Mouse (Mus musculus): ENCODE measurements around the gene Il4. TPM values are rescaled to one million over a fixed set of nuclear protein-coding genes. Genes with fewer than 3 reads are reported as not detected.
A peak's percentile ranks its signal among the peaks of the same experiment; 100 is the strongest.

The Il4 gene
- polyA plus RNA-seq, 1 experiment = not detected

- no peak for TF ChIP-seq POLR2A (IDR thresholded peaks at IDR 0.05; ENCODE audit: control insufficient read depth, low read depth, low read length)
- no peak for TF ChIP-seq CTCF (IDR thresholded peaks at IDR 0.05; ENCODE audit: control insufficient read depth, insufficient read depth, insufficient replicate concordance, low read depth, low read length)
- Histone ChIP-seq H3K36me3 (ENCODE audit: control insufficient read depth, insufficient read depth, low read length) (no peaks in the 10 kb centered on the region), H3K4me1 (ENCODE audit: control insufficient read depth, insufficient read depth, low read length) (no peaks in the 10 kb centered on the region), H3K27ac (ENCODE audit: control insufficient read depth, insufficient read depth, low read depth, low read length) (no peak overlapping the region), H3K27me3 (ENCODE audit: control insufficient read depth, insufficient read depth, low read length) (no peaks in the 10 kb centered on the region), H3K4me3 (ENCODE audit: control insufficient read depth, low read depth, low read length) (no peak overlapping the region)
Observed at GRCm38 (mm10) chr11:53615575-53615974, 2.9 kb downstream of the Il4 start.

- Histone ChIP-seq H3K36me3 (ENCODE audit: control insufficient read depth, insufficient read depth, low read length) (no peaks in the 10 kb centered on the region), H3K27me3 (ENCODE audit: control insufficient read depth, insufficient read depth, low read length) (no peaks in the 10 kb centered on the region), H3K4me1 (ENCODE audit: control insufficient read depth, insufficient read depth, low read length) (no peaks in the 10 kb centered on the region), H3K4me3 (ENCODE audit: control insufficient read depth, low read depth, low read length) (no peak overlapping the region), H3K27ac (ENCODE audit: control insufficient read depth, insufficient read depth, low read depth, low read length) (no peak overlapping the region)
- TF ChIP-seq CTCF (IDR thresholded peaks at IDR 0.05; ENCODE audit: control insufficient read depth, insufficient read depth, insufficient replicate concordance, low read depth, low read length) (no peak), POLR2A (IDR thresholded peaks at IDR 0.05; ENCODE audit: control insufficient read depth, low read depth, low read length) (no peak)
Observed at GRCm38 (mm10) chr11:53615172-53615571, 3.3 kb downstream of the Il4 start.

GRCm38 (mm10) chr11:53609672-53610071 is 8.8 kb downstream of the Il4 start:
- Histone ChIP-seq H3K27me3 (ENCODE audit: control insufficient read depth, insufficient read depth, low read length) (no peaks in the 10 kb centered on the region), H3K4me3 (ENCODE audit: control insufficient read depth, low read depth, low read length) (no peak overlapping the region), H3K27ac (ENCODE audit: control insufficient read depth, insufficient read depth, low read depth, low read length) (no peak overlapping the region), H3K36me3 (ENCODE audit: control insufficient read depth, insufficient read depth, low read length) (no peaks in the 10 kb centered on the region), H3K4me1 (ENCODE audit: control insufficient read depth, insufficient read depth, low read length) (no peaks in the 10 kb centered on the region)
- TF ChIP-seq POLR2A (IDR thresholded peaks at IDR 0.05; ENCODE audit: control insufficient read depth, low read depth, low read length) = no peak
- TF ChIP-seq CTCF (IDR thresholded peaks at IDR 0.05; ENCODE audit: control insufficient read depth, insufficient read depth, insufficient replicate concordance, low read depth, low read length) = no peak

GRCm38 (mm10) chr11:53609231-53609630 is 9.2 kb downstream of the Il4 start:
- Histone ChIP-seq H3K4me3 (ENCODE audit: control insufficient read depth, low read depth, low read length) (no peak overlapping the region), H3K27me3 (ENCODE audit: control insufficient read depth, insufficient read depth, low read length) (no peaks in the 10 kb centered on the region), H3K36me3 (ENCODE audit: control insufficient read depth, insufficient read depth, low read length) (no peaks in the 10 kb centered on the region), H3K4me1 (ENCODE audit: control insufficient read depth, insufficient read depth, low read length) (no peaks in the 10 kb centered on the region), H3K27ac (ENCODE audit: control insufficient read depth, insufficient read depth, low read depth, low read length) (no peak overlapping the region)
- no peak for TF ChIP-seq CTCF (IDR thresholded peaks at IDR 0.05; ENCODE audit: control insufficient read depth, insufficient read depth, insufficient replicate concordance, low read depth, low read length)
- no peak for TF ChIP-seq POLR2A (IDR thresholded peaks at IDR 0.05; ENCODE audit: control insufficient read depth, low read depth, low read length)

GRCm38 (mm10) chr11:53605609-53606008 is 12.9 kb downstream of the Il4 start:
- H3K4me3 ChIP-seq (ENCODE audit: control insufficient read depth, low read depth, low read length) = no peak overlapping the region

GRCm38 (mm10) chr11:53604983-53605382 is 13.5 kb downstream of the Il4 start:
- TF ChIP-seq POLR2A (IDR thresholded peaks at IDR 0.05; ENCODE audit: control insufficient read depth, low read depth, low read length) = no peak
- TF ChIP-seq CTCF (IDR thresholded peaks at IDR 0.05; ENCODE audit: control insufficient read depth, insufficient read depth, insufficient replicate concordance, low read depth, low read length) = no peak
- no peaks in the 10 kb centered on the region; the same call in 1 of the 2 replicates for H3K36me3 ChIP-seq (ENCODE audit: control insufficient read depth, insufficient read depth, low read length)
- H3K27ac ChIP-seq (ENCODE audit: control insufficient read depth, insufficient read depth, low read depth, low read length) = no peak overlapping the region
- no peaks in the 10 kb centered on the region for H3K4me1 ChIP-seq (ENCODE audit: control insufficient read depth, insufficient read depth, low read length)
- no peaks in the 10 kb centered on the region for H3K27me3 ChIP-seq (ENCODE audit: control insufficient read depth, insufficient read depth, low read length)
- H3K4me3 ChIP-seq (ENCODE audit: control insufficient read depth, low read depth, low read length) = no peak overlapping the region

More at GRCm38 (mm10) chr11:53605609-53606008, 12.9 kb downstream of the Il4 start:
- Histone ChIP-seq H3K36me3 (ENCODE audit: control insufficient read depth, insufficient read depth, low read length) (no peaks in the 10 kb centered on the region), H3K4me1 (ENCODE audit: control insufficient read depth, insufficient read depth, low read length) (no peaks in the 10 kb centered on the region), H3K27me3 (ENCODE audit: control insufficient read depth, insufficient read depth, low read length) (no peaks in the 10 kb centered on the region), H3K27ac (ENCODE audit: control insufficient read depth, insufficient read depth, low read depth, low read length) (no peak overlapping the region)
- TF ChIP-seq POLR2A (IDR thresholded peaks at IDR 0.05; ENCODE audit: control insufficient read depth, low read depth, low read length) = no peak
- TF ChIP-seq CTCF (IDR thresholded peaks at IDR 0.05; ENCODE audit: control insufficient read depth, insufficient read depth, insufficient replicate concordance, low read depth, low read length) = no peak

GRCm38 (mm10) chr11:53591116-53591515 is 27.4 kb downstream of the Il4 start:
- no peak overlapping the region for H3K4me3 ChIP-seq (ENCODE audit: control insufficient read depth, low read depth, low read length)
- H3K36me3 ChIP-seq (ENCODE audit: control insufficient read depth, insufficient read depth, low read length) = peaks cover 1% of the 10 kb centered on the region; the same call in 1 of the 2 replicates
- TF ChIP-seq POLR2A (IDR thresholded peaks at IDR 0.05; ENCODE audit: control insufficient read depth, low read depth, low read length) (no peak), CTCF (IDR thresholded peaks at IDR 0.05; ENCODE audit: control insufficient read depth, insufficient read depth, insufficient replicate concordance, low read depth, low read length) (no peak)
- no peaks in the 10 kb centered on the region for H3K27me3 ChIP-seq (ENCODE audit: control insufficient read depth, insufficient read depth, low read length)
- no peaks in the 10 kb centered on the region for H3K4me1 ChIP-seq (ENCODE audit: control insufficient read depth, insufficient read depth, low read length)
- no peak overlapping the region for H3K27ac ChIP-seq (ENCODE audit: control insufficient read depth, insufficient read depth, low read depth, low read length)

GRCm38 (mm10) chr11:53590368-53590768 is 28.1 kb downstream of the Il4 start:
- TF ChIP-seq POLR2A (IDR thresholded peaks at IDR 0.05; ENCODE audit: control insufficient read depth, low read depth, low read length) (no peak), CTCF (IDR thresholded peaks at IDR 0.05; ENCODE audit: control insufficient read depth, insufficient read depth, insufficient replicate concordance, low read depth, low read length) (peak; percentile 88; the same call in 1 of the 2 replicates)
- Histone ChIP-seq H3K4me3 (ENCODE audit: control insufficient read depth, low read depth, low read length) (no peak overlapping the region), H3K4me1 (ENCODE audit: control insufficient read depth, insufficient read depth, low read length) (no peaks in the 10 kb centered on the region), H3K27ac (ENCODE audit: control insufficient read depth, insufficient read depth, low read depth, low read length) (no peak overlapping the region), H3K27me3 (ENCODE audit: control insufficient read depth, insufficient read depth, low read length) (no peaks in the 10 kb centered on the region), H3K36me3 (ENCODE audit: control insufficient read depth, insufficient read depth, low read length) (peaks cover 1% of the 10 kb centered on the region; the same call in 1 of the 2 replicates)

Measured in testis, adult 2 months (tissue).